Mouse (Mus musculus): Measurements from ENCODE around the gene Igf1. TPM values are rescaled to one million over a fixed set of nuclear protein-coding genes. Genes with fewer than 3 reads are reported as not detected.
A peak's percentile ranks its signal among the peaks of the same experiment; 100 is the strongest.

The Igf1 gene
- total RNA-seq, 2 experiments from 2014 or later = 12.7 to 16.0 TPM

DNA sequence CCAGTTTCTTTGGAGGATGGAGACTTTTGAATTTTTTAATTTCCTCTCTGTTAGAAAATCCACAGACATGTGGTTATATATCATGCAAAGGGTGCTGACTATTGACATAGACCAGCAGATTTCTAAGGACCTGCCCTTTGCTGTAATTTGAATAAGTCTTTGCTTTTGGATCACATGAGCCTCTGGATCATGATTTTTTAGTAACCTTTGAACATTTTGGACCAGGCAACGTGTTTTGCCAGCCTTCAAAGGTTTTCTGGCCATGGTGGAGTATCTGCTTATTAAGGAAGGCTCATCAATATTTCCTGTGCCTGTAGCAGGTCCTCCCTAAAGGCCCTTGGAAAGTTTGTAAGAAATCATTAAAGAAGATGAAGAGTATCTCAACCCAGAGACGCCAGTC is 37.3 kb downstream of the Igf1 start:
- no peak for DNase-seq (ENCODE audit: low spot score in 2 of 2)

DNA sequence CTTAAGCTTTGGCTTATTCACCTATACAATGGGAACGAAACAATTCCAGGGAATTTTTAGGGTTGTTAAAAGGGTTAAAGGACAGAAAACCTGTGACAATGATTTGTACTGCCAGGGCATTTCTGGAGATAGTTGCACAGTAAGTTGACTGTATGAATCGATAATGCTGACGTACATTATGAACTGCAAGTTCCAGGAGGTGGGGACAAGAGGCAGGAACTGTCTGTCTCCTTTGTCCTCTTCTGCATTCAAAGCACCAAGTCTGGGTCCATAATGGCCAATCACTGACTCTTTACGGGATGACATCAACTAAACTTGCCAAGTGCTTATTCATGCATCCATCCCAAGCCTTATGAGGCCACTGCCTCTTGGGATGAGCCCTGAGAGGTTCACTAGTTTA is 39.3 kb downstream of the Igf1 start:
- no peak for DNase-seq (ENCODE audit: low spot score in 2 of 2)

GRCm38 (mm10) chr10:87898826-87899225 is 40.8 kb downstream of the Igf1 start:
- DNase-seq (ENCODE audit: low spot score in 2 of 2) = no peak

DNA sequence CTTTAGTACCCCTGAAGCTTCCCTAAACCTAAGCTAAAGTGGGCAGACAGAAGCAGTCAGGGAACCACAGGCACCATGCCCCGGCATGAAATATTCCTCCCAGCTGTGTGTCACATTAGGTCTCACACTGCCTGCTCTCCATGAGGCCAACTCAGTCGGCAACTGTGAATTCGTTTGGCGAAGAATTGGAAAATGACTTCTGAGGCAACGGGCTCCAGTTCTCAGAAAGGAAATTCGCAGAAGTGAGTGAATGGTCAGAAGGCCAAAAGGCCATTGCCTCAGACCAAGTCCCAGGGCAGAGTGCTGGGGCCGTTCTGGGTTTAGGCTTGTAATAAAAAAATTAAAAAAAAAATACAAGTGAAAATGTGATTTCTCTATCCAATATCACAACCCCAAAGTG is 43.9 kb downstream of the Igf1 start:
- no peak for DNase-seq (ENCODE audit: low spot score in 2 of 2)

- peak; percentile 11 to 25 for DNase-seq (ENCODE audit: low spot score in 2 of 2)
Observed at GRCm38 (mm10) chr10:87904324-87904723, 46.3 kb downstream of the Igf1 start.

- no peak for DNase-seq (ENCODE audit: low spot score in 2 of 2)
Observed at GRCm38 (mm10) chr10:87905087-87905486, 47.0 kb downstream of the Igf1 start.

- DNase-seq (ENCODE audit: low spot score in 2 of 2) = no peak
Observed at GRCm38 (mm10) chr10:87906121-87906520, 48.1 kb downstream of the Igf1 start.

- DNase-seq (ENCODE audit: low spot score in 2 of 2) = no peak
Observed at GRCm38 (mm10) chr10:87906757-87907307, 48.8 kb downstream of the Igf1 start.

- no peak for DNase-seq (ENCODE audit: low spot score in 2 of 2)
Observed at GRCm38 (mm10) chr10:87913852-87914251, 55.8 kb downstream of the Igf1 start.

DNA sequence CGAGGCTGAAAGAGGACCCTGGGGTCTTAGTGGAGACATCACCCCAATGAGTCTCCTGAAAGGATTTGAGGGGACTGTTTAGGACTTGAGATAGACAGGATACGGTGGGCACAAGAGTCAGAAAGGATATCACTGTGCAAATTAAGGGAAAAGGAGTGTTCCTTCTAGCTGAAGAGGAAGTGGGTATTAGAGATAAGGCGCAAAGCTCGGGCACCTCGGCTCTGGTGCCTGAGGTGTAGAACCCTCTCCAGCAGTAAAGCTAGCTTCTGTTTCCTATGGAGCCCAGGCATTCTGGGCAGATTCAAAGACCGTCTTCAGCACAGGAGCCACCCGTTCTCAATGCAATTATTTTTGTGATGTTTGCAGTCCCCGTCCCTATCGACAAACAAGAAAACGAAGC is 56.9 kb downstream of the Igf1 start:
- no peak for DNase-seq (ENCODE audit: low spot score in 2 of 2)

GRCm38 (mm10) chr10:87915782-87916181 is 57.7 kb downstream of the Igf1 start:
- DNase-seq (ENCODE audit: low spot score in 2 of 2) = no peak

GRCm38 (mm10) chr10:87922263-87922662 is 64.2 kb downstream of the Igf1 start:
- DNase-seq (ENCODE audit: low spot score in 2 of 2) = no peak

GRCm38 (mm10) chr10:87926564-87926963 is 68.5 kb downstream of the Igf1 start:
- no peak for DNase-seq (ENCODE audit: low spot score in 2 of 2)

DNA sequence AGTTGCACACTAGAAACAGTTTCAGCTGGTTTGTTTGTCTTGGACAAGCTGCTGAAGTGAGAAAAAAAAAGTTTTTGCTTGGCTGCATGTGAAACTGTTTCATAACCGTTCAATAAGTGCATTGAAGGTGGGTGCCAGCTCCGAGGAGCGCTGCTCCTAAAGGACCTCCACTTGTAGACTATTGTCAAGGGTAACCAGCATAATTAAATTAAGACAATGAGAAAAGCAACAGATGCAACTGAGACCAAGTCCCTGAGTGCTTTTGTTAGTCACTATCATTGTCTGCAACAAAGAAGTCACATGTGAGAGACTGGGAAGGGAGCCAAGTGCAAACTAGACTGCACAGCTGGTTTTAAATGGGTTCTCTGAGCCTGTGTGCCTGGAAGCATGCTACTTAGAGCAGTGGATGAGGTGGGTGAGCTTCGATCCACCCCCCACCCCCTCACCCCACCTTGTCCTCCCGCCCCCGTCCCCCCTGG is 69.1 kb downstream of the Igf1 start:
- DNase-seq (ENCODE audit: low spot score in 2 of 2) = peak; percentile 31 to 65

- DNase-seq (ENCODE audit: low spot score in 2 of 2) = no peak
Observed at GRCm38 (mm10) chr10:87948192-87948591, 90.1 kb downstream of the Igf1 start.

DNA sequence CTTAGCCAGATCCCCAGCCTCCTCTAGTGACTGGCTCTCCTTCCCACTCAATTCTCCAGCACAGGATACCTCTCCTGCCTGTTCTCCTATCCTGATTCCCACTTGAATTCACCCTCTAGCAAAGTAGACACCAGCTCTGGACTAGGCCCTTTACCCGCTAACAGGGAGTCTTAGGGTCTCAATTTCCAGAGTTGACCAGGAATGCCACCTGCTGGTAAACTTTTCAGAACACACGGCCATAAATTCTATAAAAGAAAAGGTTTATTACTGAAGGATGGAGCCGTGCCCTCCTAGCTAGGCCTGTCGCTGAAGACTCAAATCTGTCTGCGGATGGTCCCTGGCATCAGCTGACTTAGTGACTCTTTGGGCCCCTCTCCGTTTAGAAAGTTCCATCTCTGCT is 113.5 kb downstream of the Igf1 start:
- DNase-seq (ENCODE audit: low spot score in 2 of 2) = peak in 1 of 2 experiments; percentile 12

- peak in 1 of 2 experiments; percentile 4 for DNase-seq (ENCODE audit: low spot score in 2 of 2)
Observed at GRCm38 (mm10) chr10:87973911-87974631, 116.0 kb downstream of the Igf1 start.

DNA sequence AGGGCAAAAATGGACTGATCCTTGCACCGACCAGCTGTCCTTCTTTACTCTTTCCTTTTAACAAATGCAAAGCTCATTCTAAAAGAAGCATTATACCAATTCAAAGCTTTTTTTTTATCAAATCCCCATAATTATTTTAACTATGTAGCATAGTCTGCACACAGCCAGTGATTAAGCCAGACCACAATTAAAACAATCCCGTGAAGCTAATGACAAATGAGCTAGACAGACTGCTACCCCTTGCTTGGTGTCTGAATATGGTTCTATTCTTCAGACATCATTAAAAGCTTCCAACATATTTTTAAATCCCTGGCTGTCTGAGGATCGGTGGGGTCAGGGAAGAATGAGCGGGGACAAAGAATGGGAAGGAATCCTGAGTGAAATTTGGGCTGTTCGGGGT is 127.3 kb downstream of the Igf1 start:
- no peak for DNase-seq (ENCODE audit: low spot score in 2 of 2)

- DNase-seq (ENCODE audit: low spot score in 2 of 2) = no peak
Observed at GRCm38 (mm10) chr10:87986201-87986600, 128.1 kb downstream of the Igf1 start.
